Mouse (Mus musculus) neural tube, embryonic 10.5 days (tissue): ENCODE data around the gene Gm5141.
"Not testable (repeated sequence)": the region's sequence is repeated elsewhere in the genome, so short reads cannot be mapped to it uniquely, and the experiment has no call there.

Experiments
- DNase-seq: peaks from one replicate; pipeline ENCODE4 v3.0.0-alpha.2; 2017; ENCODE audit warnings: low spot score; ENCODE audit errors: extremely low spot score

Gm5141 gene

DNA sequence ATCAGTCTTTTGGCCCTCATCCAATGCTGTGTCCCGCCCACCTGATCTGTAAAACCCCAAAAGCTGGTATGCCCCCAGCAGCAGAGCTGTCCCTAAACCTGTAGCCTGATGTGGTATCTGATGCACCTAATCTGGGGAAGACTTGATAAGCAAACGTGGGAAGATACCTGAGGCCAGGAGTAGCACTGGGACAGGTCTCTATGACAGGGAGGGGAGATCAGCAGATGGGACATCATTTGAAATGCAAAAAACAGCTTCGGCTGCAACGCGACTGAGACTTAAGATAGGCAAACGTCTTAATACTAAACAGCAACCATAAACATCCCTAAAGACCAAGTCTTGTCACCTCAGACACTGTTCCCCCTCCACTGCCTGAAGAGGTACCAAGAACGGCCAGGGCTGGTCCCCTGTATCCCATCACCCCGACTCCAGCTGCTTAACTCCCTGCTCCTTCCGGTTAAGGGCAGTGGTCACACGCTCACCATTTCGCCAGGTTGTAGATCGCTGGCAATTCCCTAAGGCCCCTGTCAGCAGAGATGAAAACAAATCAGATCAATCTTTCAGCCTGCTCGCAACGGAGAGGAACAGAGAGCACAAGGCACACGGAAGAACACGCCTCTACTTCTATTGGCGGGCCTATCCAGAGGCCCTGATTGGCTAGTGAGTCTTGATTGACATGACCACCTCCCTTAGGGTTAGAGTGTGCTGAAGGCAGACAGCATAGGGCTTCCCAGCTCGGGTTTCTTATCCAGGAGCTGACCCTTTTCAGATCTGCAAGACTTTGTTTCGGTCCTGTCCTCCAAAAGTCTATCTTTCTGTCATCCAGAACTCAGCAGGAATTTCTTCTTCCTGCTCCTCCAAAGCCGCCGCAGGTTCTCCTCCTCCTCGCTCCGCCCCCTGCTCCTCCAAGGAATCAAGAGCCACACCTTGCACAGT is at the start of gene Gm5141:
Gene Gm5141, minus strand, starts transcription at position 610 of the 936 bp plus-strand sequence.
- peak; percentile 52 for DNase-seq

- no peak for DNase-seq
Measured at GRCm38 (mm10) chr13:62833341-62833740, 47.7 kb upstream of the Gm5141 start.

- DNase-seq = no peak
Measured at GRCm38 (mm10) chr13:62832239-62832638, 46.6 kb upstream of the Gm5141 start.

DNA sequence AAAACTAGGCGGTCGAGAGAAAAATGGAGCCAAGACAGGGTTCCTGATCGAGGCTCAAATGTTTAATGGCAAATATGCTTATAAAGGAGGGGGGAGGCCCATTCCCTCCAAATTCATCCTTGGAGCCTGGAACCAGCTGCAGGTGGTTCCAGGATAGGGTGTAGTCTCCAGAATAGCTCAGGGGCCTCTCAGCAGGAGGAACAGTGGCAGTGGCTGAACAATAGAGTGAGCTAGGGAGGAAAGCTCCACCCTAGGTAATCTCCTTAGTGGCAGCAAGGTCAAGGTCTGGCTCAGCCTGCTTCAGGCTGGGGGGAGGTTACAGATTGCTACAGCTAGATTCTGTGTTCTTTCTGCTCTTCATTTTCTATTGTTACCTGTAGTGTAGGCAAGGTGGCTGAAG is 30.1 kb upstream of the Gm5141 start:
- not testable (repeated sequence) for DNase-seq

DNA sequence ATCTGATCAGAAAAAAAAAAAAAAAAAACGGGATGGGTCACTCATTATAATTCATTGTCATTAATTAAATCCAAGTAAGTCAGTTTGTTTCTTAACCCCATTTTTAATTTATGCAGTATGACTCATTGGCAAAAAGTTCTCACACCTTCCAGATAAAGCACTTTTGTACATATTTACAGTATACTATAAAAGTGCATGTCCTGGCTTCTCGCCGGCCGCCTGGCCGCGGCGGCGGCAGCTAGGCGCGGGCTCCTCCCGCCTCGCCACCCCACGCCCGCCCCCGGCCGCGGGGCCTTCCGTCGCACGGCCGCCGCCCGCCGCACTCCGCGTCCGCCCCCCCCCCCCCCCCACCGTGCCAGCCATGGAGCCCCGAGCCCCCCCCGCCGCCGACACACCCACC is 27.1 kb upstream of the Gm5141 start:
- no peak for DNase-seq

GRCm38 (mm10) chr13:62807981-62808380 is 22.4 kb upstream of the Gm5141 start:
- DNase-seq = not testable (repeated sequence)

DNA sequence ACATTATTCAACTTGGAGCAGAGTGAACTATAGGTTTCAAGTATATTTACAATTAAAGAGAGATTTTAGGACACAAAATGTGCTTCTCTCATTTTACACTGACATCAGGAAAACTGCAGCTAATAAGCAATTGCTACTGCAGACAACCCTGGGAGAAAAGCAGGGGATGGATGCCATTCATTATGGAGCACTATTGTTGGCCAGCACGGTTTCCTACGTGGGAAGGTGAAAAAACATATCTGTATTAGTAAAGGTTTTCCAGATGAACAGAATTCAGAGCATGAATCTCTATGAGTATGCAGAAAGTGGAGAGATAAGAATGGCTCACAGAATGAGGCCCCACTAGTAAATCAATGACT is 506 bp upstream of the Gm5141 start:
- DNase-seq = not testable (repeated sequence)

DNA sequence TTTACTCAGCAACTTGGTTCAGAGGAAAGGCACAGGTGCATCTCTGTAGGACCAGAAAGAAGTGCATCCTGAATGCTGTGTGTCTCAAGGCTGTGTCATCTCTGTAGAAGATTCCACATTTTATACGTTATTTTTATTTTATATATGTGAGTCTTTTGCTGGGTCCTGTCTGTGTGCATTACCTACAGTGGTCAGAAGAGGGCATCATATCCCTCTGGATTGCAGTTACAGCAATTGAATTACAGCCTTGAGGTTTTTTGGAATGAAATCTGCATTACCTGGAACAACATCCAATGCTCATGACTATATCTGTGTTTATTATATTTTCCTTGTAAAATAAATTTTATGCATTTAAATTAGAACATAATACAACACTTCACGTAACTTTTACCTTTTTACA is 21.8 kb downstream of the Gm5141 start:
- peak; percentile 16 for DNase-seq

GRCm38 (mm10) chr13:62760432-62761415 is 24.9 kb downstream of the Gm5141 start, which contains the start of gene Platr25:
Platr25 (minus strand) TSS chr13:62760709.
- DNase-seq = peak; percentile 73

- DNase-seq = no peak
Measured at GRCm38 (mm10) chr13:62733322-62733721, 52.3 kb downstream of the Gm5141 start.
